Mouse (Mus musculus) ES-Bruce4 (cell line): ENCODE data around the gene Prpf19. TPM values are rescaled to one million over a fixed set of nuclear protein-coding genes. Genes with fewer than 3 reads are reported as not detected.

Experiments
- H3K27ac ChIP-seq: 2 replicates; pipeline ENCODE4 v1.5.1; 2012; ENCODE audit warnings: low read length, inconsistent platforms; ENCODE audit not compliant: insufficient read depth
- H3K27me3 ChIP-seq: 2 replicates; pipeline ENCODE4 v1.6.1; 2012; ENCODE audit warnings: mild to moderate bottlenecking, low read length, inconsistent platforms; ENCODE audit not compliant: control insufficient read depth, poor library complexity, insufficient read depth, severe bottlenecking
- H3K36me3 ChIP-seq: 2 replicates; pipeline ENCODE4 v1.6.1; 2012; ENCODE audit warnings: inconsistent platforms, mild to moderate bottlenecking, low read length, moderate library complexity; ENCODE audit not compliant: control insufficient read depth, poor library complexity, insufficient read depth, severe bottlenecking
- H3K4me1 ChIP-seq: one replicate; pipeline ENCODE4 v1.8.1; 2011; ENCODE audit warnings: low read length; ENCODE audit not compliant: control insufficient read depth, insufficient read depth
- H3K4me3 ChIP-seq: 2 replicates; pipeline ENCODE4 v1.5.1; 2011; ENCODE audit warnings: low read depth, mild to moderate bottlenecking, low read length
- H3K9ac ChIP-seq: 2 replicates; pipeline ENCODE4 v1.6.1; 2012; ENCODE audit warnings: low read depth, mild to moderate bottlenecking, inconsistent platforms; ENCODE audit not compliant: poor library complexity, severe bottlenecking
- H3K9me3 ChIP-seq: replicated peaks from 2 replicates; pipeline ENCODE4 v1.6.1; 2012; ENCODE audit warnings: mild to moderate bottlenecking, low read length, inconsistent platforms; ENCODE audit not compliant: control insufficient read depth, poor library complexity, insufficient read depth, severe bottlenecking
- CTCF ChIP-seq: IDR thresholded peaks from one replicate; pipeline ENCODE4 v1.8.1; 2011; ENCODE audit warnings: low read depth, low read length
- EP300 ChIP-seq: IDR thresholded peaks from 2 replicates; pipeline ENCODE4 v1.6.1; 2011; ENCODE audit warnings: low read depth, low read length; ENCODE audit not compliant: insufficient read depth
- POLR2A ChIP-seq: IDR thresholded peaks from one replicate; pipeline ENCODE4 v1.8.1; 2011; ENCODE audit warnings: low read length; ENCODE audit not compliant: insufficient read depth
- polyA plus RNA-seq: library from polyadenylated mRNA; stranded (reverse); fragments of >200 nt; gene quantifications from 2 replicates; pipeline ENCODE4 v1.2.4, GENCODE M21; 2011; ENCODE audit warnings: low read depth; ENCODE audit not compliant: missing spikeins, insufficient read depth, insufficient read length

Prpf19 gene
- polyA plus RNA-seq, 1 experiment, result 131 TPM

GRCm38 (mm10) chr19:10900315-10900714 lies 5.3 kb downstream of the Prpf19 start:
- no peak overlapping the region for H3K9ac ChIP-seq
- H3K4me3 ChIP-seq, result no peak overlapping the region
- H3K27me3 ChIP-seq, result no peaks in the 10 kb centered on the region
- H3K4me1 ChIP-seq, result no peaks in the 10 kb centered on the region
- peaks cover 69% of the 10 kb centered on the region for H3K36me3 ChIP-seq
- H3K9me3 ChIP-seq, result no peaks in the 10 kb centered on the region
- H3K27ac ChIP-seq, result no peak overlapping the region
- no peak for TF ChIP-seq POLR2A
- no peak for TF ChIP-seq CTCF
- no peak for TF ChIP-seq EP300

DNA sequence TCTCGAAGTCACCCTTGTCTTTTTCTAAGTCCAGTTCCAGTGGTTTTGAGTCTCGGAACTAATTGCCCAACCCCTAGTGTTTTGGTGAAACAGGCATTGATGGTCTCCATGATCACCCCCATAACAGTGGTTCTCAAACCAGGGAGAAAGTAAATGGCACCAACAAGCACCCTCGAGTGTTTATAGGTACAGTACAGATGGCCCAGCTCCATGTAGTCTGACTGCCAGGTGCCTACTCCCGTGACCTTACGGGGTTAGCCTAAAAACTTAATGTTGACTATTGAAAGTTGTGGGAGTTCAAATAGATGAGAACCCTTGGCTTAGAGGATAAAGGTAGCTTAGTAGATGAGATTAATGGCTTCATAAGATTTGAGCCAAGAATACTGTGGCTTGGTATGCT lies 6.0 kb downstream of the Prpf19 start:
- Histone ChIP-seq H3K27me3 (no peaks in the 10 kb centered on the region), H3K4me1 (no peaks in the 10 kb centered on the region), H3K9ac (no peak overlapping the region), H3K9me3 (no peaks in the 10 kb centered on the region), H3K4me3 (no peak overlapping the region), H3K27ac (no peak overlapping the region), H3K36me3 (peaks cover 76% of the 10 kb centered on the region)
- TF ChIP-seq EP300, result no peak
- TF ChIP-seq POLR2A, result no peak

- Histone ChIP-seq H3K36me3 (peaks cover 61% of the 10 kb centered on the region), H3K27ac (no peak overlapping the region)
Observed at GRCm38 (mm10) chr19:10904512-10904911, 9.5 kb downstream of the Prpf19 start.

DNA sequence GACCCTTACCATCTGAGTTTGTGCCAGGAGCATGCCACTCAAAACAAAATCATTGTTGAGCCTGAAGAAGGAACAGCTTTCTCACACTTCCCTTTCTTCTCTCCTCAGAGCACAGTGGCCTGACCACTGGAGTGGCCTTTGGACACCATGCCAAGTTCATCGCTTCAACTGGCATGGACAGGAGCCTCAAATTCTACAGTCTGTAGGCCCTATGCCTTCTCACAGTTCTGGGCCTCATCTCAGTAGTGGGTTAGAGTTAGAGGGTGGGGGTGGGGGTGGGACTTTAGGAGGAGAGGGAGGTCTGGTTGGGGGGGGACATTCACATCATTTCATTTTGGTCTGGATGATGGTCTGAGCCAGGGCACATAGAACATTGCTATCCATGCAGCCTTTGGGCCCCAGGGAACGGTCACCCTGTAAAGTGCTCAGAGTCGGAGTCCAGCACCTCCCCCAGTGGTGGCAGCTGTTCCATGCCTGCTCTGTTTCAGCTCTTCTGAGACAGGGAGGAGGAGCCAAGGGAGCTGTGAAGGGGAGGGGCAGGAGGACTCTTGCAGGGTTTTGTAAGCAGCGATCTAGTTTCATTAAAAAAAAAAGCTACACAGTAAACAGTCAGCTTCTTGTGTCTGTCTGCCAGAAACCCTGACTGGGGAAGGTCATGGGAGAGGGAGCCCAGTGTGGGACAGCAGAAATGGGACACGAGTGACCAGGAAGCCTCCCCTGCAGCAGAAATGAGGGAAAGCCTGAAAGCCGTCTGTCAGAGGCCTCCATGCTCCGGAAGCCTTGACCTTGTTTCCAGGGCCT lies 10.1 kb downstream of the Prpf19 start:
- no peaks in the 10 kb centered on the region for H3K4me1 ChIP-seq
- no peak for TF ChIP-seq POLR2A
- H3K36me3 ChIP-seq, result peaks cover 55% of the 10 kb centered on the region
- H3K4me3 ChIP-seq, result no peak overlapping the region
- no peak overlapping the region for H3K27ac ChIP-seq
- no peaks in the 10 kb centered on the region for H3K27me3 ChIP-seq
- H3K9me3 ChIP-seq, result no peaks in the 10 kb centered on the region
- H3K9ac ChIP-seq, result no peak overlapping the region

More at GRCm38 (mm10) chr19:10904512-10904911, 9.5 kb downstream of the Prpf19 start:
- H3K4me3 ChIP-seq, result no peak overlapping the region
- no peak overlapping the region for H3K9ac ChIP-seq
- no peaks in the 10 kb centered on the region for H3K4me1 ChIP-seq
- no peaks in the 10 kb centered on the region for H3K27me3 ChIP-seq
- TF ChIP-seq CTCF, result no peak
- TF ChIP-seq EP300, result no peak
- no peak for TF ChIP-seq POLR2A
- H3K9me3 ChIP-seq, result no peaks in the 10 kb centered on the region

DNA sequence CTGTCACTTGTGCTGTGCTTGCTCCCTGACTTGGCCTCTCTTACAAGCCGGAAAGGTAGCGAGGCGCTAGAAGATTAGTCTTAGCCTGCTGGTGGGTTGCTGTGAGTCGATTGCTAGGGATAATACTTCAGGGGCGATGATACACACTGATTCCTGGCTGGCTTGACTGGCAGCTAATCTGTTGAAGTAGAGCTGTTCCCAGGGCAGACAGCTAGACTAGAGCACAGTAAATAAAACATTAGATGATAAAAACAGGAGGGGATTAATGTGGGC lies 10.6 kb downstream of the Prpf19 start:
- TF ChIP-seq EP300 (no peak), POLR2A (no peak)
- Histone ChIP-seq H3K9me3 (no peaks in the 10 kb centered on the region), H3K4me1 (no peaks in the 10 kb centered on the region), H3K4me3 (no peak overlapping the region), H3K9ac (no peak overlapping the region), H3K36me3 (peaks cover 51% of the 10 kb centered on the region), H3K27me3 (no peaks in the 10 kb centered on the region), H3K27ac (no peak overlapping the region)

- no peak overlapping the region for H3K4me3 ChIP-seq
- H3K27ac ChIP-seq, result no peak overlapping the region
- no peaks in the 10 kb centered on the region for H3K9me3 ChIP-seq
- H3K36me3 ChIP-seq, result peaks cover 30% of the 10 kb centered on the region
- H3K4me1 ChIP-seq, result no peaks in the 10 kb centered on the region
- TF ChIP-seq CTCF (peak; percentile 87), EP300 (no peak), POLR2A (no peak)
- H3K9ac ChIP-seq, result no peak overlapping the region
- H3K27me3 ChIP-seq, result no peaks in the 10 kb centered on the region
Observed at GRCm38 (mm10) chr19:10907891-10908290, 12.9 kb downstream of the Prpf19 start.
